Mouse (Mus musculus): ENCODE results near the gene Maml3. TPM values are rescaled to one million over a fixed set of nuclear protein-coding genes. Genes with fewer than 3 reads are reported as not detected.

Gene Maml3
- polyA plus RNA-seq, 1 experiment from 2014 or later, result 8.2 TPM

DNA sequence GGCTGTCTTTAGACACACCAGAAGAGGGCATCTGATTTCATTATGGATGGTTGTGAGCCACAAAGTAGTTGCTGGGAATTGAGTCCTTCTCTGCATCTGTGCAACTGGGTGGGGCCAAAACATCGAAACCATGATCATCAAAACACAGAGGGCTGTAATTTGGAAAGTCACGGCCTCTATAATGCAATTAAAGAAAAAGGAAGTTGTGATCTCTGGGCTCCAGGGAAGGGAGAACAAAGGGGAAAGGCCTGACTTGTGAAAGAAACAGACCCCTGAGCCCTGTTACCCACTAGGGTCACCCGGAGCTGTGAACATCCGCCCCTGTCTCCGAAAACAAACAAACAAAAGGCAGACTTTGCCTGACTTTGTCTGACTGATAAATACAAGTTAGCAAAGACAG, 123.4 kb downstream of the Maml3 start:
- no peak for ATAC-seq (ENCODE audit: low FRiP score)
- peaks cover 31% of the 10 kb centered on the region for H3K4me1 ChIP-seq (replicated peaks)
- no peaks in the 10 kb centered on the region for H3K36me3 ChIP-seq
- no peak overlapping the region for H3K4me3 ChIP-seq
- H3K9ac ChIP-seq, result no peak overlapping the region
- 47% methylated on average over 5 of the region's 5 CpGs for WGBS
- H3K9me3 ChIP-seq, result no peaks in the 10 kb centered on the region
- H3K4me2 ChIP-seq, result no peak overlapping the region
- H3K27me3 ChIP-seq, result no peaks in the 10 kb centered on the region
- no peak overlapping the region for H3K27ac ChIP-seq

DNA sequence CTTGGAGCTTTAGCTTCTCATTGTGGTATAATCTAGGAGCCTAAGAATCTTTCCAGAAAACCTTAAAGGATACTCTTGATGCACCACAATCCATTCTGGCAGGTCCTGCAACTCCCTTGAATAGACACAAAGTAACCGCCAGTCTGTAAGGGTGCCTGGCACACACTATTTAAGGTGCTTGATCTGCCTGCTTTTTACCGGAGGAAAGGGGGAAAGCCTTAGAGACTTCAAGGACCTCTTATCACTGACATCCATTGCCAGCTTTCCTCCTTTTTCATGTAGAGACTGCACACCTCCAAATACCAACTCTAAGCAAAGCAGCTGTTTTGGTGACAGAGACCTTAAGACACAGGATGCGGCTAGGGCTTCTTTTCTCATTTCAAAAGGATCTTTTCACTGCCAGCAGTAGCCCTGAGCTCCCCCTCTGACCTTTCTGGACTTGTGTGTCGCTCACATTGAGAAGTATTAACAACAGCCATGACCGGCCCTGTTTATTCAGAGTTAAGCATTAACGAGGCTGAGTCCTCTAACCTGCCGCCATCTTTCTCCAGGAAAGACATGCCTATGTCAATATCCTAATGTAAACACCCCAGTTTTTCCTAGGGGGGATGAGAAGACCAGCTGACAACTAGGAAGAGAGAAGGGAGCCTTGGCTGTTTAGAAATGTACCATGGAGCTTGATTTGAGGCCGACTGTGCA, 127.1 kb downstream of the Maml3 start:
- no peaks in the 10 kb centered on the region for H3K9me3 ChIP-seq
- H3K27ac ChIP-seq, result no peak overlapping the region
- ATAC-seq (ENCODE audit: low FRiP score), result no peak
- H3K36me3 ChIP-seq, result no peaks in the 10 kb centered on the region
- H3K4me1 ChIP-seq (replicated peaks), result peaks cover 14% of the 10 kb centered on the region; the same call in 1 of the 2 replicates
- no peak overlapping the region for H3K4me2 ChIP-seq
- no peak overlapping the region for H3K9ac ChIP-seq
- H3K27me3 ChIP-seq, result no peaks in the 10 kb centered on the region
- no peak overlapping the region for H3K4me3 ChIP-seq
- WGBS, result 50% methylated on average over 8 of the region's 8 CpGs

DNA sequence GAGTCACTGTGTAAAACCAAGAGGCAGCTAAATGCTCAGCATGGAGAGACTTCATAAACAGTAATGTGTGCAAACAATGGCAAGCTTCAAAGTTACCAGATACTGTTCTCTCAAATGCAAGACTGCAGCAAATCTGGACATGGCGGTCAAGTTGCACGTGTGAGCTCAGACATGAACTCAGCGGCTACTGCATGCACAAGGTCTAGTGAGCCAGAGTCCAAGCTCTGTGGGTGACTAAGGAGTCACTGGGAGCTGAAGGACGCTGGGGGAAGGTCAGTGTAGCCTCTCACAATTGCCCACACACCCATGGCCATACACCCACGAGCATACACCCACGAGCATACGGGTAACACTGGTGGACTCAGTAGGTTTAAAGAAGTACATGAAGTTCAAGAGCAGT, 130.3 kb downstream of the Maml3 start:
- ATAC-seq (ENCODE audit: low FRiP score), result no peak; the same call in 1 of the 2 replicates
- WGBS, result 96% methylated on average over 7 of the region's 7 CpGs
- no peak overlapping the region for H3K4me3 ChIP-seq

DNA sequence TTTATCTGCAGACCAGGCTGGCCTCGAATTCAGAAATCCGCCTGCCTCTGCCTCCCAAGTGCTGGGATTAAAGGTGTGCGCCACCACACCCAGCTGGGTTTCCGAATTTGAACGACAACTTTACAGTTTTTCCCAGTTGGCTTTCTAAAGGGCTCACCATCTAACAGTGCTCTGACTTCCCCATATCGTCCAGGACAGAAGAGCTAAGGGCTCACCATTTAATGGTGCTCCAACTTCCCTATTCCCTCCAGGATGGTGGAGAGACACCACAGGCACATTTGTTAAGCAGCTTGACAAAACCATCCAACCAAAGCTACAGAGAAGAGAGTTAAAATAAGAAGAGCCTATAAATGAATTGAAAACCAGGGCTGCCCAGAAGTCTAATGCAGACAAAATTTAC, 130.7 kb downstream of the Maml3 start:
- Histone ChIP-seq H3K4me1 (replicated peaks) (peaks cover 20% of the 10 kb centered on the region; the same call in 1 of the 2 replicates), H3K36me3 (no peaks in the 10 kb centered on the region), H3K4me3 (no peak overlapping the region), H3K9ac (no peak overlapping the region), H3K27ac (no peak overlapping the region), H3K9me3 (no peaks in the 10 kb centered on the region), H3K27me3 (no peaks in the 10 kb centered on the region), H3K4me2 (no peak overlapping the region)
- no peak for ATAC-seq (ENCODE audit: low FRiP score)
- 98% methylated on average over 6 of the region's 6 CpGs for WGBS

More for the DNA sequence above, 130.3 kb downstream of the Maml3 start:
- no peaks in the 10 kb centered on the region for H3K36me3 ChIP-seq
- H3K9me3 ChIP-seq, result no peaks in the 10 kb centered on the region
- H3K4me2 ChIP-seq, result no peak overlapping the region
- H3K9ac ChIP-seq, result no peak overlapping the region
- no peak overlapping the region for H3K27ac ChIP-seq
- peaks cover 16% of the 10 kb centered on the region; the same call in 1 of the 2 replicates for H3K4me1 ChIP-seq (replicated peaks)
- H3K27me3 ChIP-seq, result no peaks in the 10 kb centered on the region

DNA sequence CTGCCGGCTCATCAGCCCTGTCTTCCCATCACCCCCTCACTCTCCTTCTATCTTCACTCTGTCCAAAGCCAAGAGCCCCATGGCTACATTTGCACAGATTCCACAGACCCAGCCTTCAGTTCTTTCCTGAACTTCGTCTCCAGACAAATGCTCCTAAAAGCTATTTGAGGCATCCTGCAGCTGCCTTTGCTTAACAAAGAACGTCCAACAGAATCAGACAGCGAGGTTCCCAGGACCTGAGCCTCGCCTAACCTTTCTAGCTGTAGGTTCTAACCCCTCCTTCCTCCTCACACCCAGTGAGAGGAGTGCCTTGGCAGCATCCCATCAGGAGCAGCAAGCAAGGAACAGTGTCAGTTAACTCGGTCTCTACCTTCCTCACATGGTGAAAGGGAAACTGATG, 132.3 kb downstream of the Maml3 start:
- Histone ChIP-seq H3K36me3 (no peaks in the 10 kb centered on the region), H3K27ac (peak overlapping the region; percentile 14; the same call in 1 of the 2 replicates), H3K4me2 (no peak overlapping the region), H3K4me1 (replicated peaks) (peaks cover 15% of the 10 kb centered on the region; the same call in 1 of the 2 replicates), H3K9me3 (no peaks in the 10 kb centered on the region), H3K9ac (no peak overlapping the region), H3K4me3 (no peak overlapping the region), H3K27me3 (no peaks in the 10 kb centered on the region)
- no peak for ATAC-seq (ENCODE audit: low FRiP score)
- WGBS, result 61% methylated on average over 6 of the region's 6 CpGs

- WGBS, result 86% methylated on average over 2 of the region's 2 CpGs
- H3K36me3 ChIP-seq, result no peaks in the 10 kb centered on the region
- no peaks in the 10 kb centered on the region for H3K27me3 ChIP-seq
- no peaks in the 10 kb centered on the region for H3K9me3 ChIP-seq
- no peak overlapping the region for H3K4me3 ChIP-seq
- H3K9ac ChIP-seq, result no peak overlapping the region
- no peak for ATAC-seq (ENCODE audit: low FRiP score)
- H3K4me2 ChIP-seq, result no peak overlapping the region
- H3K27ac ChIP-seq, result no peak overlapping the region
- peaks cover 19% of the 10 kb centered on the region; the same call in 1 of the 2 replicates for H3K4me1 ChIP-seq (replicated peaks)
Measured at GRCm38 (mm10) chr3:51970489-51970888, 134.4 kb downstream of the Maml3 start.

DNA sequence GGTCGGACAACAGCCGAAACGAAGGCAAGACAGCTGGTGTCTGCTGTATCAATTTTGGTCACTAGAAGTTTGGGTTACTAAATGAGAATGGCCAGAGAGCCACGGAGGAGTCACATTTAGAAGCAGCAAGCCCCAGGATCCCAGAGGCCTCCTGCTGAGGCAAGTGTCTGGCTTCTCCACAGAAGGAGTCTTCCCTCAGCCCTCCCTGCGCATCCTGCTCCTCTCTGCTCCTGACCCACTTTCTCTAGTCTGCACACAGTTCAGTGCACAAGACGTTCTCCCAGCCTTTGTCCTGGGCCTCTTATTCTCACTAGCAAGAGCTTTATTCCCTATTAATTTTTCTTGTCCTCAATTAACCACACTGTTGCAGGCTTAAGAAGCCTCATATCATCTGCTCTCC, 135.4 kb downstream of the Maml3 start:
- Histone ChIP-seq H3K9me3 (no peaks in the 10 kb centered on the region), H3K4me3 (no peak overlapping the region), H3K9ac (no peak overlapping the region), H3K36me3 (no peaks in the 10 kb centered on the region), H3K27ac (peak overlapping the region; percentile 30; the same call in 1 of the 2 replicates), H3K27me3 (no peaks in the 10 kb centered on the region), H3K4me1 (replicated peaks) (peaks cover 30% of the 10 kb centered on the region), H3K4me2 (no peak overlapping the region)
- WGBS, result 63% methylated on average over 6 of the region's 6 CpGs
- ATAC-seq (ENCODE audit: low FRiP score), result no peak

DNA sequence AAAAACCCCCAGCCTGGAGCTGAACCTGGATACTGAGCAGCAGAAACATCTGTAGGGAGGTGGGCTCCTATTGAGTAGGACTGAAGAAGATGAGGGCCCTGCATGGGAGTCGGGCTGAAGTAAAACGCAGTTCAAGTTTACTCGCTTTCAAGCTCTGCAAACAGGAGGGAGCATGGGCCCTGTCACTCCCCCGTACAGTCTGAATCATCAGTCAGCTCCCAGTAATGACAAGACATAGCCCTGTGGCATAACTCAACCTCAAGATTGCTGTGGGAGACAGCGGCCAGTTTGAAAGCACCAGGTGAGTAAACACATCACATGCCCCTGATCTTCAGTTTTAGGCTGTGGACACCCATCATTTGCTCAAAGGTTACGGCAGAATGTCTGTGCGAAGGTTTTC, 139.0 kb downstream of the Maml3 start:
- no peak for ATAC-seq (ENCODE audit: low FRiP score)
- Histone ChIP-seq H3K4me2 (no peak overlapping the region), H3K27me3 (no peaks in the 10 kb centered on the region), H3K36me3 (no peaks in the 10 kb centered on the region), H3K9me3 (no peaks in the 10 kb centered on the region), H3K27ac (peak overlapping the region; percentile 93), H3K4me1 (replicated peaks) (peaks cover 56% of the 10 kb centered on the region), H3K4me3 (no peak overlapping the region), H3K9ac (no peak overlapping the region)
- 61% methylated on average over 7 of the region's 7 CpGs for WGBS

GRCm38 (mm10) chr3:51965436-51965835, 139.4 kb downstream of the Maml3 start:
- Histone ChIP-seq H3K9ac (no peak overlapping the region), H3K27ac (peak overlapping the region; percentile 93), H3K27me3 (no peaks in the 10 kb centered on the region), H3K4me2 (no peak overlapping the region), H3K36me3 (no peaks in the 10 kb centered on the region), H3K4me3 (no peak overlapping the region), H3K9me3 (no peaks in the 10 kb centered on the region), H3K4me1 (replicated peaks) (peaks cover 56% of the 10 kb centered on the region)
- ATAC-seq (ENCODE audit: low FRiP score), result no peak
- WGBS, result 42% methylated on average over 2 of the region's 2 CpGs

DNA sequence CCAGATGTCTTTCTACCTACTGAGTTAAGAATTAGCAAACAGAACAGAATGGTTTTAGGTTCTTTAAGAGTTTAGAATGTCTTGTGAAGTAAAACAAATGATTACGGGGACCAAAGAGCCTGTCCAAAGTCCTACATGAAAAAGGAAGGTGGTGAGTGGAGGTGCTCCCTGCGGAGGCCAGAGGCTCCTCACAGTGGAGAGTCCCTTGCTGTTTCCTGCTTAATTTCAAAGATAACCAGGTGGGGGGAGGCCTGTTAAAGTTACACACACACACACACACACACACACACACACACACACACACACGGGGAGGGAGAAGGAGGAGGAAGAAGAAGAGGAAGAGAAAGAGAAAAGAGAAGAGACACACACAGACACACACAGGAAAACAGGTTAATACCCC, 139.9 kb downstream of the Maml3 start:
- Histone ChIP-seq H3K36me3 (no peaks in the 10 kb centered on the region), H3K27ac (peak overlapping the region; percentile 93), H3K9ac (peak overlapping the region; percentile 71; the same call in 1 of the 2 replicates), H3K9me3 (no peaks in the 10 kb centered on the region), H3K4me3 (no peak overlapping the region), H3K4me1 (replicated peaks) (peaks cover 56% of the 10 kb centered on the region), H3K4me2 (no peak overlapping the region), H3K27me3 (no peaks in the 10 kb centered on the region)
- WGBS, result 39% methylated on average over 3 of the region's 3 CpGs
- no peak for ATAC-seq (ENCODE audit: low FRiP score)

DNA sequence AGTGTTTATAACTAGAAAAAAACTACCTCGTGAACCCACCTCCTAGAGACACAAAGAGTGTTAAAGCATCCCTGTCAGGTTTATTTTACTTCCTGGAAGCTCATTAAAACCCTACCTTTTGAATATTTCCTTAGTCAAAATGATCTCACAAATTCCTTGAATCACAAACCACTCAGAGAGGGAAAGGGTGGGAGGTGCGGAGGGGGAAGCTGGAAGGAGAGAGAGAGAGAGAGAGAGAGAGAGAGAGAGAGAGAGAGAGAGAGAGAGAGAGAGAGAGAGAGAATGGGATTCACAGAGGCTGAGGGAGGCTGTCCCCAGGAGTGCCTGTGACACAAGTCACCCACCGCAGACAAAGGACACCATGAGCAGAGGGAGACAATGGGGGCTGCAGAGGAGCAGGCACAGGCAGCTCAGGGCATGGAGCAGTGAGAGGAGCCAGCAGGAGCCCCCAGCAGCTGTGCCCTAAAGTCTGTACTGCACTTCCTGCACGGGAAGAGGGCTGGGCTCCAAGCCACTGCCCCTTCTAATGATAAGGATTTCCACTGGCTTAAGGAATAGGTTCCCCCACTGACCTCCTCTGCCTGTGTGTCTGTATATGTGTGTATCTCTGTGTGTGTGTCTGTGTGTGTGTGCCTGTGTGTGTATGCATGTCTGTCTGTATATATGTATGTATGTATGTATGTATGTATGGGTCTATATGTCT, 140.8 kb downstream of the Maml3 start:
- Histone ChIP-seq H3K4me3 (no peak overlapping the region), H3K4me2 (peak overlapping the region; percentile 36), H3K4me1 (replicated peaks) (peaks cover 48% of the 10 kb centered on the region), H3K36me3 (no peaks in the 10 kb centered on the region), H3K9me3 (no peaks in the 10 kb centered on the region), H3K9ac (peak overlapping the region; percentile 71), H3K27ac (peak overlapping the region; percentile 93), H3K27me3 (no peaks in the 10 kb centered on the region)
- peak; percentile 65 for ATAC-seq (ENCODE audit: low FRiP score)
- 8% methylated on average over 4 of the region's 4 CpGs for WGBS

GRCm38 (mm10) chr3:51963151-51963791, 141.6 kb downstream of the Maml3 start:
- peak; percentile 56 for ATAC-seq (ENCODE audit: low FRiP score)
- Histone ChIP-seq H3K4me2 (peak overlapping the region; percentile 29; the same call in 1 of the 2 replicates), H3K27me3 (no peaks in the 10 kb centered on the region), H3K4me3 (no peak overlapping the region), H3K36me3 (no peaks in the 10 kb centered on the region), H3K9me3 (no peaks in the 10 kb centered on the region), H3K4me1 (replicated peaks) (peaks cover 48% of the 10 kb centered on the region), H3K27ac (peak overlapping the region; percentile 93), H3K9ac (peak overlapping the region; percentile 71; the same call in 1 of the 2 replicates)
- WGBS, result 51% methylated on average over 9 of the region's 9 CpGs

Data from hindbrain, embryonic 13.5 days (tissue).